Mouse (Mus musculus): ENCODE measurements around the gene Hist1h2ad. TPM values are rescaled to one million over a fixed set of nuclear protein-coding genes. Genes with fewer than 3 reads are reported as not detected.
"Not testable (repeated sequence)": the region's sequence is repeated elsewhere in the genome, so short reads cannot be mapped to it uniquely, and the experiment has no call there.

Hist1h2ad gene
- polyA plus RNA-seq, 1 experiment from 2014 or later = 4.2 TPM

DNA sequence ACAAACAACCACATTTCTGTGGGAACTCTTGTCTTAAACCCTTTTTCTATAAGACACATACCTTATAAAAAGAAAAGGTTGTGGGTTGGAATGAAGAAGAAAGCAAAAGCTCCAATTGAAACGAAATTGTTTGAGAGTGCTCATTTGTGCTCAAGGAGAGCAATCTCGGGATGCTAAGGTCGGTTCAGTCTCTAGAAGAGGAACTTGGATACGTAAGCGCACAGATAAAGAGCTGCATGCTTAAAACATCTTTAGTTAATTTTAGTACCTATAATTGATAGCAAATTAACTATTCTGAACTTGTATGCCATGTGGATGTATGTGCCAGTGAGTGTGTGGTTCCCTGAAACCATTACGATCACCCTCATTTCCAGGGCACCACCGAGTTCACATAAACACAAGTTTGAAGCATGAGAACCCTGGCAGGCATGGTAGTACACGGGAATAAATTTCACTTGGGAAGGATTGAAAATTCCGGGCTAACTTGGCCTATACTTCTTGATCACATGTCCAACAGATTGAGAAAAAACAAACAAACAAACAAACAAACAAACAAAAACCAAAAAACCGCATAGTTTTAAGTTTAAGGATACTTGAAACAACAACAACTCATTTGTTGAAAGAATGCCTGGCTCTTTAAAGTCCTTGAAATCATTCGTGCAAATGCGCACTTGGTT lies 46.0 kb downstream of the Hist1h2ad start:
- Histone ChIP-seq H3K27ac (ENCODE audit: low read depth) (peak overlapping the region; percentile 98), H3K27me3 (ENCODE audit: insufficient read depth, low read length) (no peaks in the 10 kb centered on the region), H3K9ac (peak overlapping the region; percentile 88), H3K4me2 (peak overlapping the region; percentile 69), H3K4me1 (ENCODE audit: insufficient read depth) (peaks cover 4% of the 10 kb centered on the region; the same call in 1 of the 2 replicates), H3K4me3 (ENCODE audit: low read depth, low read length) (peak overlapping the region; percentile 55), H3K9me3 (ENCODE audit: low read depth, low read length) (no peaks in the 10 kb centered on the region), H3K36me3 (ENCODE audit: insufficient read depth) (no peaks in the 10 kb centered on the region)
- TF ChIP-seq CTCF (IDR thresholded peaks at IDR 0.05; ENCODE audit: low read depth) = no peak
- WGBS = 36% methylated on average over 12 of the region's 12 CpGs
- DNase-seq = peak; percentile 8
- ATAC-seq (ENCODE audit: insufficient read depth) = no peak

DNA sequence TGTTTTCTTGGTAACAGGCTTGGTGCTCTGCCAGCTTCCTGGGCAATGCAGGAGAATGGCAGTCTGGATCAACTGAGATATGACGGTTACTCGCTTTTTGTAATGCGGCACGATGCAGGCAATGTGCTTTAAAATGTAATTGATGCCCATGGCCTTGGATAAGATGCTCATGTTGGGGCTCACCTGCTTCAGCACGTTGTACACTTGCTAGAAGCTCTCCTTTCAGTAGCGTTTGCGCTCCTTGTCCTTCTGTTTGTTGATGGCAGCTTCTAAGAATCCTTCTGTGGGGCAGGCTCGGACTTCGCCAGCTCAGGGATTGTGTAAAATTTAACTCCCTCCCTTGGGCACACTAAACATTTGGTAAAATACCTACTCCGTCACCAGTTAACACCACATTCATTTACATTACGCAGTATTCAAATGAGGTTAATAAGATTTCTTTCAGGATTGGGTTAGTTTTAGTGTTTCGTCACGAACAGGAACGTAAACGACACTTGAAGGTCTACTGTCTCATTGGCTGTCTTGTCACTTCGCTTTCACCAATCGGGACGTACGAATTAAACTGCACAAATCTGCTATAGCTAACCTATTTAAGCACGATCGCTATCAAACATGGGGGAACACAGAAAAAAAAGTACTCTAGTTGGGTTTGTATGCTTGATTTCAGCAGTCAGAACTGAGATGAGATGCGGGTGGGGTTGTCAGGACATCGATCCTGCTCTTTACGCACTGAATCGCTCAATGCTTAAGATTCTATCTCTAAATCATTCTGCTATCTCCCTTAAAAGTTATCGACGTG lies 46.8 kb downstream of the Hist1h2ad start, which contains the start of gene Hist1h2be:
Hist1h2be (minus strand) TSS at position 392 of the 799 bp plus-strand sequence.
- under 1% methylated on average over 27 of the region's 27 CpGs for WGBS
- ATAC-seq (ENCODE audit: insufficient read depth) (peak; percentile 88), DNase-seq (peak; percentile 95)
- TF ChIP-seq CTCF (IDR thresholded peaks at IDR 0.05; ENCODE audit: low read depth) = no peak
- Histone ChIP-seq H3K4me2 (peak within 1 kb of the TSS; percentile 69), H3K9me3 (ENCODE audit: low read depth, low read length) (no peaks in the 10 kb centered on the region), H3K36me3 (ENCODE audit: insufficient read depth) (no peaks in the 10 kb centered on the region), H3K9ac (peak within 1 kb of the TSS; percentile 88), H3K27me3 (ENCODE audit: insufficient read depth, low read length) (no peaks in the 10 kb centered on the region), H3K27ac (ENCODE audit: low read depth) (peak within 1 kb of the TSS; percentile 98), H3K4me3 (ENCODE audit: low read depth, low read length) (peak within 1 kb of the TSS; percentile 55), H3K4me1 (ENCODE audit: insufficient read depth) (peaks cover 4% of the 10 kb centered on the region; the same call in 1 of the 2 replicates)

DNA sequence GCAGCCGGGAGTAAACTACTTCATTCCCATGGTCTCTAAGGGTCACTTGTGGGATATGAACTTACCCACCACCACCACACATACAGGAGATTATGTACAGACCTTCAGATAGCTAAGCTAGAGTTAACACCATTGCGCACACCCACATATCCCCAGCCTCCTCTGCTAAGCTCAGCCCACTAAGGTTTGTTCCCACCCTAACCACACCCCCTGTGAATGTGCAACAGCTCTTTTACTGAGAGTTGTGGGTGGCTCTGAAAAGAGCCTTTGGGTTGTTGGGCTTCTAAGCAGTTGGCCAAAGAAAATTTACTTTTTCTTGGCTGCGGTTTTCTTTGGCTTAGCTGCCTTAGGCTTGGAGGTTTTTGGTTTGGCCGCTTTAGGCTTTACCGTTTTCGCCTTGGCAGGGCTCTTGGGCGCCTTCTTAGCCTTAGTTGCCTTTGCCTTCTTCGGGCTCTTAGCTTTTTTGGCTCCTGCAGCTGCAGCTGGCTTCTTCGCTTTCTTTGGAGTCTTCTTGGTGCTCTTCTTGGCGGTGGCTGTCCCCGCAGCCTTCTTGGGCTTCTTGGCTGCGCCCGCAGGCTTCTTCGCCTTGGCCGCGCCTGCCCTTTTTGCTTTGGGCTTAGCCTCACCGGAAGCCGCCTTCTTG lies 47.5 kb downstream of the Hist1h2ad start:
- ATAC-seq (ENCODE audit: insufficient read depth) (peak; percentile 88), DNase-seq (peak; percentile 86)
- Histone ChIP-seq H3K9ac (peak overlapping the region; percentile 88), H3K4me3 (ENCODE audit: low read depth, low read length) (peak overlapping the region; percentile 55), H3K9me3 (ENCODE audit: low read depth, low read length) (no peaks in the 10 kb centered on the region), H3K4me1 (ENCODE audit: insufficient read depth) (peaks cover 4% of the 10 kb centered on the region; the same call in 1 of the 2 replicates), H3K36me3 (ENCODE audit: insufficient read depth) (no peaks in the 10 kb centered on the region), H3K4me2 (peak overlapping the region; percentile 69), H3K27ac (ENCODE audit: low read depth) (peak overlapping the region; percentile 98), H3K27me3 (ENCODE audit: insufficient read depth, low read length) (no peaks in the 10 kb centered on the region)
- WGBS = under 1% methylated on average over 18 of the region's 18 CpGs
- no peak for TF ChIP-seq CTCF (IDR thresholded peaks at IDR 0.05; ENCODE audit: low read depth)

DNA sequence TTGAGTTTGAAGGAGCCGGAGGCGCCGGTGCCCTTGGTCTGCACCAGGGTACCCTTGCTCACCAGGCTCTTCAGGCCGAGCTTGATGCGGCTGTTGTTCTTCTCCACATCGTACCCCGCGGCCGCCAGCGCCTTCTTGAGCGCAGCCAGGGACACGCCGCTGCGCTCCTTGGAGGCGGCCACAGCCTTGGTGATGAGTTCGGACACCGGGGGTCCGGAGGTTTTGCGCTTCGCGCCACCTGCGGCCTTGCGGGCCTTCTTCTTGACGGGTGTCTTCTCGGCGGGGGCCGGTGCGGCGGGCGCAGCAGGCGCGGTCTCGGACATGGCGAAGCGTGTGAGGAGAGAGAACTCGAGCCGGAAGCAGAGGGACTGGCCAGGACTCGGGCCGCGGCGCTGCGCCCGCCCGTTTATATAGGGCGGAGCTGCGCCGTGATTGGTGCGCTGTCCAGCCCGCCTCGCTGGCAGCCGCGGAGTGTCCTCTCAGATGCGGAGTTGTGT lies 48.0 kb downstream of the Hist1h2ad start, which contains the start of gene Hist1h1e:
Hist1h1e (minus strand) TSS at position 384 of the 497 bp plus-strand sequence.
- DNase-seq (peak; percentile 96), ATAC-seq (ENCODE audit: insufficient read depth) (peak; percentile 91)
- Histone ChIP-seq H3K9ac (peak within 1 kb of the TSS; percentile 88), H3K4me2 (peak within 1 kb of the TSS; percentile 69), H3K27ac (ENCODE audit: low read depth) (peak within 1 kb of the TSS; percentile 98), H3K4me3 (ENCODE audit: low read depth, low read length) (peak within 1 kb of the TSS; percentile 55)
- H3K4me1 ChIP-seq (ENCODE audit: insufficient read depth); H3K27me3 ChIP-seq (ENCODE audit: insufficient read depth, low read length); H3K36me3 ChIP-seq (ENCODE audit: insufficient read depth); H3K9me3 ChIP-seq (ENCODE audit: low read depth, low read length): not testable (repeated sequence)
- WGBS = 0% methylated on average over 53 of the region's 53 CpGs

DNA sequence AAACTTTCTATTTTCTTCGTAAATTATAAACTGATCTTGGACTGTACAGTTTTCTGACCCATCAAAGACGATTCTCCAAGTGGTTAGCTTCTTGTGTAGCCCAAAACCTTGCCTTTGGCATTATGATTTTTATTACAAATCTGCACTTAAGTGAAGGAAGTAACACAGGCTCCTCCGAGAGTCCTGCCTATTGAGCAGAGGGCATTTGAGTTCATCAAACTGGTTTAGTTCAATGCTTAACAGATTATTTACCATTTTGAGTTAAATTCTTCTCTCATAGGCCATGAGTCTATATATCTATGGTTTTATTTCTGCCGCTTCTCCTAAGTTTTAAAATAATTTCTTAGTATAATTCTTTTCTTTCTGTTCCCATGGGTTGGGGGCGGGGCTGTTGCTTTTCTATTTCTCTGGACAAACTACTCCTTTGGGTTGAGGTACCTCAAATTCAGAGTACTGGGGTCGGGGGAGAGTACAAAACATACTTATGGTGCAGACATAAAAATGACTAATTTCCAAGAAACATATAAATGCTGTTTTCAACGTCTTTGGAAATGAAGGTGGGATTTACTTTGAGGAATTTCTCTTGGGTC lies 48.8 kb downstream of the Hist1h2ad start:
- Histone ChIP-seq H3K9ac (peak overlapping the region; percentile 88), H3K4me1 (ENCODE audit: insufficient read depth) (peaks cover 4% of the 10 kb centered on the region; the same call in 1 of the 2 replicates), H3K4me2 (peak overlapping the region; percentile 69), H3K27me3 (ENCODE audit: insufficient read depth, low read length) (no peaks in the 10 kb centered on the region), H3K27ac (ENCODE audit: low read depth) (peak overlapping the region; percentile 98), H3K36me3 (ENCODE audit: insufficient read depth) (no peaks in the 10 kb centered on the region), H3K9me3 (ENCODE audit: low read depth, low read length) (no peaks in the 10 kb centered on the region), H3K4me3 (ENCODE audit: low read depth, low read length) (peak overlapping the region; percentile 55)
- ATAC-seq (ENCODE audit: insufficient read depth) (no peak), DNase-seq (peak; percentile 67)
- no peak for TF ChIP-seq CTCF (IDR thresholded peaks at IDR 0.05; ENCODE audit: low read depth)
- WGBS = 23% methylated on average over 7 of the region's 7 CpGs

Small RNA genes within 50 kb of the gene (microRNA-seq; reads per million reads assigned to microRNA genes)
- not detected for gene Gm44297 (ENCODE audit: borderline number of aligned reads)
- not detected for gene Gm44359 (ENCODE audit: borderline number of aligned reads)
- not detected for gene Gm44394 (ENCODE audit: borderline number of aligned reads)

Other genes starting within 250 kb of the Hist1h2ad start
- 54.5 and 59.3 TPM in 2 replicates for gene Zfp322a, start 205.2 kb upstream of the Hist1h2ad start, polyA plus RNA-seq (2014; fragmentation: Nextera tagmentation; extraction: Ambion mirVana)
- gene Abt1, start 150.5 kb upstream of the Hist1h2ad start, polyA plus RNA-seq (2014; fragmentation: Nextera tagmentation; extraction: Ambion mirVana) = 12.7 and 13.5 TPM in 2 replicates
- gene Btn1a1, start 108.5 kb upstream of the Hist1h2ad start, polyA plus RNA-seq (2014; fragmentation: Nextera tagmentation; extraction: Ambion mirVana) = 0.07 and 0.18 TPM in 2 replicates
- 0.63 and 0.73 TPM in 2 replicates for gene Btn2a2, start 85.5 kb upstream of the Hist1h2ad start, polyA plus RNA-seq (2014; fragmentation: Nextera tagmentation; extraction: Ambion mirVana)
- 7.1 and 7.6 TPM in 2 replicates for gene Hist1h4h, start 43.3 kb upstream of the Hist1h2ad start, polyA plus RNA-seq (2014; fragmentation: Nextera tagmentation; extraction: Ambion mirVana)
- 13.0 and 14.6 TPM in 2 replicates for gene Hist1h2af, start 40.5 kb upstream of the Hist1h2ad start, polyA plus RNA-seq (2014; fragmentation: Nextera tagmentation; extraction: Ambion mirVana)
- 6.6 and 7.5 TPM in 2 replicates for gene Hist1h3g, start 39.0 kb upstream of the Hist1h2ad start, polyA plus RNA-seq (2014; fragmentation: Nextera tagmentation; extraction: Ambion mirVana)
- gene Hist1h2bh, start 31.0 kb upstream of the Hist1h2ad start, polyA plus RNA-seq (2014; fragmentation: Nextera tagmentation; extraction: Ambion mirVana) = 1.0 and 1.8 TPM in 2 replicates
- gene Hist1h3f, start 30.3 kb upstream of the Hist1h2ad start, polyA plus RNA-seq (2014; fragmentation: Nextera tagmentation; extraction: Ambion mirVana) = 2.0 and 2.6 TPM in 2 replicates
- 1.4 and 2.7 TPM in 2 replicates for gene Hist1h4f, start 22.7 kb upstream of the Hist1h2ad start, polyA plus RNA-seq (2014; fragmentation: Nextera tagmentation; extraction: Ambion mirVana)
- 0.87 and 0.99 TPM in 2 replicates for gene Hist1h1d, start 21.1 kb upstream of the Hist1h2ad start, polyA plus RNA-seq (2014; fragmentation: Nextera tagmentation; extraction: Ambion mirVana)
- 8.2 and 10.6 TPM in 2 replicates for gene Hist1h3e, start 12.0 kb upstream of the Hist1h2ad start, polyA plus RNA-seq (2014; fragmentation: Nextera tagmentation; extraction: Ambion mirVana)
- 164 and 166 TPM in 2 replicates for gene Hist1h2ae, start 3.2 kb upstream of the Hist1h2ad start, polyA plus RNA-seq (2014; fragmentation: Nextera tagmentation; extraction: Ambion mirVana)
- gene Hist1h2bg, start 3.0 kb upstream of the Hist1h2ad start, polyA plus RNA-seq (2014; fragmentation: Nextera tagmentation; extraction: Ambion mirVana) = 14.9 TPM in 2 replicates
- gene Hist1h2bf, start 185 bp upstream of the Hist1h2ad start, polyA plus RNA-seq (2014; fragmentation: Nextera tagmentation; extraction: Ambion mirVana) = 7.8 and 12.2 TPM in 2 replicates
- 10.0 and 13.9 TPM in 2 replicates for gene Hist1h3d, start 1.4 kb downstream of the Hist1h2ad start, polyA plus RNA-seq (2014; fragmentation: Nextera tagmentation; extraction: Ambion mirVana)
- gene Hist1h4d, start 7.2 kb downstream of the Hist1h2ad start, polyA plus RNA-seq (2014; fragmentation: Nextera tagmentation; extraction: Ambion mirVana) = 144 and 147 TPM in 2 replicates
- gene Hist1h2be, start 46.7 kb downstream of the Hist1h2ad start, polyA plus RNA-seq (2014; fragmentation: Nextera tagmentation; extraction: Ambion mirVana) = 2.5 and 3.0 TPM in 2 replicates
- 22.6 and 25.7 TPM in 2 replicates for gene Hist1h1e, start 48.2 kb downstream of the Hist1h2ad start, polyA plus RNA-seq (2014; fragmentation: Nextera tagmentation; extraction: Ambion mirVana)
- 1.5 and 2.1 TPM in 2 replicates for gene Hist1h2ac, start 109.6 kb downstream of the Hist1h2ad start, polyA plus RNA-seq (2014; fragmentation: Nextera tagmentation; extraction: Ambion mirVana)
- 52.9 and 55.1 TPM in 2 replicates for gene Hist1h2bc, start 109.8 kb downstream of the Hist1h2ad start, polyA plus RNA-seq (2014; fragmentation: Nextera tagmentation; extraction: Ambion mirVana)
- gene Hist1h1t, start 121.4 kb downstream of the Hist1h2ad start, polyA plus RNA-seq (2014; fragmentation: Nextera tagmentation; extraction: Ambion mirVana) = not detected in 2 replicates
- 11.2 and 11.4 TPM in 2 replicates for gene Hist1h4c, start 124.1 kb downstream of the Hist1h2ad start, polyA plus RNA-seq (2014; fragmentation: Nextera tagmentation; extraction: Ambion mirVana)
- gene Hfe, start 136.5 kb downstream of the Hist1h2ad start, polyA plus RNA-seq (2014; fragmentation: Nextera tagmentation; extraction: Ambion mirVana) = 8.4 and 12.1 TPM in 2 replicates
- 30.5 and 32.3 TPM in 2 replicates for gene Hist1h1c, start 164.4 kb downstream of the Hist1h2ad start, polyA plus RNA-seq (2014; fragmentation: Nextera tagmentation; extraction: Ambion mirVana)
- 11.3 and 16.9 TPM in 2 replicates for gene Hist1h3c, start 171.2 kb downstream of the Hist1h2ad start, polyA plus RNA-seq (2014; fragmentation: Nextera tagmentation; extraction: Ambion mirVana)
- gene Hist1h2bb, start 172.4 kb downstream of the Hist1h2ad start, polyA plus RNA-seq (2014; fragmentation: Nextera tagmentation; extraction: Ambion mirVana) = 1.6 and 4.0 TPM in 2 replicates
- gene Hist1h2ab, start 176.7 kb downstream of the Hist1h2ad start, polyA plus RNA-seq (2014; fragmentation: Nextera tagmentation; extraction: Ambion mirVana) = 70.8 and 71.5 TPM in 2 replicates
- 18.4 and 18.7 TPM in 2 replicates for gene Hist1h3b, start 177.9 kb downstream of the Hist1h2ad start, polyA plus RNA-seq (2014; fragmentation: Nextera tagmentation; extraction: Ambion mirVana)
- 4.3 and 7.5 TPM in 2 replicates for gene Hist1h4b, start 182.6 kb downstream of the Hist1h2ad start, polyA plus RNA-seq (2014; fragmentation: Nextera tagmentation; extraction: Ambion mirVana)
- 0.66 TPM in 1 of 2 replicates, not detected in the other for gene Hist1h4a, start 186.8 kb downstream of the Hist1h2ad start, polyA plus RNA-seq (2014; fragmentation: Nextera tagmentation; extraction: Ambion mirVana)
- 7.4 and 9.2 TPM in 2 replicates for gene Hist1h3a, start 188.0 kb downstream of the Hist1h2ad start, polyA plus RNA-seq (2014; fragmentation: Nextera tagmentation; extraction: Ambion mirVana)
- 5.2 and 5.5 TPM in 2 replicates for gene Hist1h1a, start 189.3 kb downstream of the Hist1h2ad start, polyA plus RNA-seq (2014; fragmentation: Nextera tagmentation; extraction: Ambion mirVana)
- gene Trim38, start 195.5 kb downstream of the Hist1h2ad start, polyA plus RNA-seq (2014; fragmentation: Nextera tagmentation; extraction: Ambion mirVana) = 0.12 TPM in 1 of 2 replicates, not detected in the other
- 0.08 TPM in 1 of 2 replicates, not detected in the other for gene Slc17a2, start 232.6 kb downstream of the Hist1h2ad start, polyA plus RNA-seq (2014; fragmentation: Nextera tagmentation; extraction: Ambion mirVana)

All from lung, embryonic 14.5 days (tissue).